Mouse (Mus musculus) lung, postnatal 0 days (tissue): Measurements from ENCODE around the gene Antxr1. TPM values are rescaled to one million over a fixed set of nuclear protein-coding genes. Genes with fewer than 3 reads are reported as not detected.

Source experiments
- ATAC-seq: fragments of 200-750 bp; cut with Nextera tagmentation; 2 replicates; pipeline ENCODE4 v1.8.0; 2017; ENCODE audit warnings: moderate library complexity
- DNase-seq: peaks from one replicate; pipeline ENCODE4 v3.0.0-alpha.2; 2016; ENCODE audit warnings: low spot score
- H3K27ac ChIP-seq: fragments of 300-500 bp; sonication (generic); 2 replicates; pipeline ENCODE4 v1.5.1; 2014; ENCODE audit warnings: antibody characterized with exemption, mild to moderate bottlenecking, low read length, mixed read lengths
- H3K27me3 ChIP-seq: fragments of 300-500 bp; sonication (generic); replicated peaks from 2 replicates; pipeline ENCODE4 v1.6.1; 2014; ENCODE audit warnings: low read length, mixed read lengths; ENCODE audit not compliant: insufficient read depth
- H3K36me3 ChIP-seq: fragments of 300-500 bp; sonication (generic); 2 replicates; pipeline ENCODE4 v1.6.1; 2014; ENCODE audit warnings: low read length, mixed read lengths; ENCODE audit not compliant: insufficient read depth
- H3K4me1 ChIP-seq: fragments of 300-500 bp; sonication (generic); 2 replicates; pipeline ENCODE4 v1.6.1; 2014; ENCODE audit warnings: antibody characterized with exemption, low read depth, low read length, mixed read lengths; ENCODE audit not compliant: insufficient read depth
- H3K4me2 ChIP-seq: fragments of 300-500 bp; sonication (generic); replicated peaks from 2 replicates; pipeline ENCODE4 v1.6.1; 2014; ENCODE audit warnings: low read depth, mild to moderate bottlenecking, low read length, moderate library complexity, mixed read lengths
- H3K4me3 ChIP-seq: fragments of 300-500 bp; sonication (generic); 2 replicates; pipeline ENCODE4 v1.5.1; 2014; ENCODE audit warnings: low read depth, low read length
- H3K9ac ChIP-seq: fragments of 300-500 bp; sonication (generic); replicated peaks from 2 replicates; pipeline ENCODE4 v1.6.1; 2014; ENCODE audit warnings: low read depth, mild to moderate bottlenecking
- H3K9me3 ChIP-seq: fragments of 300-500 bp; sonication (generic); 2 replicates; pipeline ENCODE4 v1.6.1; 2016; ENCODE audit warnings: low read length, mixed read lengths
- CTCF ChIP-seq: IDR thresholded peaks from 2 replicates; pipeline ENCODE4 v1.5.1; 2016; ENCODE audit warnings: antibody characterized with exemption, mild to moderate bottlenecking
- EP300 ChIP-seq: IDR thresholded peaks from 2 replicates; pipeline ENCODE4 v1.6.1; 2016; ENCODE audit warnings: antibody characterized with exemption, mild to moderate bottlenecking, control low read depth
- WGBS: fragments of 180-500 bp; shearing (Covaris S2); extraction: QIAGEN DNeasy Blood & Tissue Kit; methylation state at CpG from one replicate; pipeline ENCODE4 v1.1.7; 2014; 5-methylcytosine and 5-hydroxymethylcytosine counted together
- polyA plus RNA-seq: library from polyadenylated mRNA; unstranded; fragments of >200 nt; fragmentation: Nextera tagmentation; extraction: Ambion mirVana; gene quantifications from 2 replicates; pipeline ENCODE4 v1.2.1, GENCODE M21; 2015

Gene Antxr1
- polyA plus RNA-seq, 1 experiment from 2014 or later, result 11.7 TPM

DNA sequence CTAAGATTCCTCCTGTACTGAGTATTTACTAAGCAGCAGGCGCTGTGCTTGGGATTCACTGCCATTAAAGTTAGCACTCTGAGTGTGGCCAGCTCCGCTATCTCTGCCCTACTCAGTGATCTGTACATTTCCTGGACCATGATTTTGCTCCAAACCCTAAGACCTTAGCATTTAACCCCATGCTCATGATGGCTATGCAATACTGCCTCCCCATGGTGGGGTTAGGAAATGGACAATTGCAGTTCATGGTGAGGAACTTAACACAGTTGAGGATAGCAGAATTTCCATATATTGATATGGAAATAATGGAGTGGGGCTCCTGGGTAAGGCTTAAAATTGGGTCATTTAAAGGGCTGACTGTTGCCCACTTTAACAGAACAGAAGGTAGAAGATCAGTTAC lies 12.2 kb downstream of the Antxr1 start:
- Histone ChIP-seq H3K4me2 (no peak overlapping the region), H3K4me3 (no peak overlapping the region), H3K27ac (no peak overlapping the region), H3K4me1 (peaks cover 3% of the 10 kb centered on the region; the same call in 1 of the 2 replicates), H3K9me3 (no peaks in the 10 kb centered on the region), H3K27me3 (no peaks in the 10 kb centered on the region), H3K36me3 (no peaks in the 10 kb centered on the region), H3K9ac (no peak overlapping the region)
- DNase-seq, result peak; percentile 53
- ATAC-seq, result no peak; the same call in 1 of the 2 replicates
- WGBS, result 90% methylated on average over 2 of the region's 2 CpGs
- TF ChIP-seq CTCF (peak; percentile 84), EP300 (0 out of 2 replicates have a peak, but pooled peaks have one; percentile 20)

DNA sequence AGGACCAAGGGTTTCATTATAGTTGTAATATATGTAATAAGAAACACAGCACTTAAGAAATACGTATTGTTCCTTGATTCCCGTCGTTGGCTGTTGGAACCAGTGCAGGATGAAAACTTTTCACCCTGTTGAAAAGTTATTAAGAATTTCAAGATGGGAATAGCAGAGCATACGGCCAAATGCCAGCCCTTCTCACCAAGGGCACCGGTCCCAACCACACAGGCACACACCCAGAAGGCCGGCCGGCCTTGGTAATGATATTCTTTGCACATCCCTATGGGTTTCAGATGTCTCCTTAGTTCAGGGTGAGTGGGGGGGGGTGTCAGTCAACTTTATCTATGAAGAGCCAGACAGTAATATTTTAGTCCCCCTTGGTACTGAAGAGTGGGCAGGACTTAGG lies 17.0 kb downstream of the Antxr1 start:
- Histone ChIP-seq H3K27me3 (no peaks in the 10 kb centered on the region), H3K9ac (no peak overlapping the region), H3K4me2 (no peak overlapping the region), H3K4me3 (no peak overlapping the region), H3K36me3 (no peaks in the 10 kb centered on the region), H3K27ac (no peak overlapping the region), H3K9me3 (no peaks in the 10 kb centered on the region), H3K4me1 (no peaks in the 10 kb centered on the region)
- ATAC-seq (no peak), DNase-seq (no peak)
- TF ChIP-seq CTCF (no peak), EP300 (no peak)
- 94% methylated on average over 7 of the region's 7 CpGs for WGBS

- peak overlapping the region; percentile 43; the same call in 1 of the 2 replicates for H3K27ac ChIP-seq
Measured at GRCm38 (mm10) chr6:87316966-87317365, 18.7 kb downstream of the Antxr1 start.

GRCm38 (mm10) chr6:87312761-87313160 lies 22.9 kb downstream of the Antxr1 start:
- no peak overlapping the region for H3K9ac ChIP-seq
- no peaks in the 10 kb centered on the region for H3K9me3 ChIP-seq
- no peaks in the 10 kb centered on the region for H3K27me3 ChIP-seq
- DNase-seq (no peak), ATAC-seq (no peak)
- 0 out of 2 replicates have a peak, but pooled peaks cover 4% of the 10 kb centered on the region for H3K36me3 ChIP-seq
- TF ChIP-seq CTCF (no peak), EP300 (no peak)
- H3K27ac ChIP-seq, result no peak overlapping the region
- no peaks in the 10 kb centered on the region for H3K4me1 ChIP-seq
- no peak overlapping the region for H3K4me2 ChIP-seq
- WGBS, result 76% methylated on average over 4 of the region's 4 CpGs
- no peak overlapping the region for H3K4me3 ChIP-seq

More at GRCm38 (mm10) chr6:87316966-87317365, 18.7 kb downstream of the Antxr1 start:
- no peak overlapping the region for H3K4me3 ChIP-seq
- H3K9me3 ChIP-seq, result no peaks in the 10 kb centered on the region
- TF ChIP-seq EP300, result no peak
- no peak for TF ChIP-seq CTCF
- peak; percentile 86 for ATAC-seq
- no peaks in the 10 kb centered on the region for H3K36me3 ChIP-seq
- no peaks in the 10 kb centered on the region for H3K4me1 ChIP-seq
- no peaks in the 10 kb centered on the region for H3K27me3 ChIP-seq
- H3K4me2 ChIP-seq, result no peak overlapping the region
- WGBS, result 54% methylated on average over 8 of the region's 8 CpGs
- DNase-seq, result peak; percentile 92
- no peak overlapping the region for H3K9ac ChIP-seq

GRCm38 (mm10) chr6:87304486-87304885 lies 31.1 kb downstream of the Antxr1 start:
- no peak overlapping the region for H3K4me3 ChIP-seq
- TF ChIP-seq CTCF (no peak), EP300 (no peak)
- 0 out of 2 replicates have a peak, but pooled peaks cover 4% of the 10 kb centered on the region for H3K36me3 ChIP-seq
- H3K4me2 ChIP-seq, result no peak overlapping the region
- H3K27me3 ChIP-seq, result no peaks in the 10 kb centered on the region
- 73% methylated on average over 8 of the region's 8 CpGs for WGBS
- no peaks in the 10 kb centered on the region for H3K4me1 ChIP-seq
- ATAC-seq (0 out of 2 replicates have a peak, but pooled peaks have one; percentile 16), DNase-seq (peak; percentile 37)
- H3K27ac ChIP-seq, result 0 out of 2 replicates have a peak overlapping the region, but pooled peaks have one; percentile 20
- H3K9ac ChIP-seq, result no peak overlapping the region
- H3K9me3 ChIP-seq, result no peaks in the 10 kb centered on the region

- Histone ChIP-seq H3K9me3 (no peaks in the 10 kb centered on the region), H3K27me3 (no peaks in the 10 kb centered on the region), H3K4me1 (no peaks in the 10 kb centered on the region), H3K9ac (no peak overlapping the region), H3K4me2 (no peak overlapping the region), H3K36me3 (no peaks in the 10 kb centered on the region), H3K27ac (no peak overlapping the region), H3K4me3 (no peak overlapping the region)
- DNase-seq, result peak; percentile 30
- WGBS, result 64% methylated on average over 5 of the region's 5 CpGs
- no peak for TF ChIP-seq EP300
- no peak for TF ChIP-seq CTCF
- ATAC-seq, result no peak
Measured at GRCm38 (mm10) chr6:87302746-87303145, 32.9 kb downstream of the Antxr1 start.
